In the genomic region with DNA sequence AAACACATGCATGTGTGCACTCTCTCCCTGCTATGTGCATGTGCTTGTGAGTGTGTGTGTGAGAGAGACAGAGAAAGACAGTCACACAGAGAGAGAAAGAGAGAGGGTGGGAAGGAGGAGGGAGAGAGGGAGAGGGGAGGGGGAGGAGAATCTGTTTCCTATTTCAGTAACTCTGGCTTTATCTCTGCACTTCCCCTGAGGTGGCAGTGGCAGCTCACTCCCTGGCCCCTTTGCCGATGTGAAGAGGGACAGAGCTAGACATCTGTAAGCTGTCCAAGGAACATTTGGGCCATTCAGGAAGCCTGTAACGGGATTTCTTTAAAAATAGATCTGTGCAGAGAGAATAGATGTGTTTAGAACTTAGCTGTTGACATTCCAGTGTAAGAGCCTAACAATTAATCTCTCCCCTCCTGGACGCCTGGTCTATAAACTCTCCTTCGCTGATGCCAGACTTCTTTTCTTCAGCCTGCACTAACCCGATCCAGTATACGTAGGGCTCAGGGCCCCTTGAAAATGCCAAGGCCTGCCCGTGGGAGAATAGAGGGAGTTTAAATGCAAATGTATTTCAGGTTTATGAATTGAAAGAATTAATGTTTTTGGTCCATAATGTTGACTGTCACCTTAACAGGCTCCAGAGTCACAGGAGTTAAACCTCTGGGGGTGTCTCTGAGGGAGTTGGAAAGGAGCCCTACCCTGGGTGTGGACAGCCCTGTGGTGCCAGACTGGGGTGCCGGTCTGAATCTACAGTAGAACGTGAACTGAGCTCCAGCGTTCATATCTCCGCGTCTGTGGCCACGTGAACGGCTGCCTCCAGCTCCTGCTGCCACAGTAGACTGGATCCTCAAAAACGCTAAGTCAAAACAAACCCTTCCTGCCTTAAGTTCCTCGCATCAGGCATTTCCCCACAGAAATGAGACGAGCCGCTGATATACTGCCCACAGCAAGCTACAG, we compare ENCODE assay signal across 11 mouse cellular contexts.
DNase-seq lines count a peak whose midpoint lies in the region; ATAC-seq and TF ChIP-seq lines count a peak whose summit lies in the region.
"Had no signal": no experiment of that assay in that cellular context is flagged by ENCODE, and none has a peak within 500 bp of the region (broad histone marks: within the 10 kb centered on the region; RNA-seq: fewer than 3 reads in every experiment).

No protein-coding gene starts in this region.

- TF ChIP-seq CTCF in forebrain, postnatal 0 days (IDR thresholded peaks at IDR 0.05; ENCODE audit: low read depth), result no peak

- H3K9me3 ChIP-seq in forebrain, postnatal 0 days (ENCODE audit: low read length), result no peaks in the 10 kb centered on the region
- no peaks in the 10 kb centered on the region for H3K9me3 ChIP-seq in intestine, embryonic 16.5 days (ENCODE audit: control insufficient read depth, low read length)

- no peaks in the 10 kb centered on the region for H3K27me3 ChIP-seq in forebrain, postnatal 0 days (ENCODE audit: insufficient read depth, low read length)
- no peaks in the 10 kb centered on the region for H3K27me3 ChIP-seq in intestine, embryonic 16.5 days (replicated peaks; ENCODE audit: control insufficient read depth, insufficient read depth, low read length)

- DNase-seq in kidney, postnatal 14 days, result peak; percentile 7
- DNase-seq in kidney, adult 9 months, result no peak
- peak; percentile 52 for DNase-seq in embryo, embryonic 9.5 days (ENCODE audit: extremely low spot score)
- no peak for DNase-seq in forebrain, postnatal 0 days
- no peak for DNase-seq in spleen, postnatal 4 days (ENCODE audit: low spot score in 2 of 2)
- DNase-seq in spleen, postnatal 10 days (ENCODE audit: low spot score in 2 of 2), result no peak
- no peak for DNase-seq in layer of hippocampus, adult 9-10 months (ENCODE audit: low spot score)
- DNase-seq: right cerebral cortex, postnatal 4 days had no signal

- H3K4me2 ChIP-seq in forebrain, postnatal 0 days (ENCODE audit: low read depth), result no peak overlapping the region
- peak overlapping the region; percentile 26; the same call in 1 of the 2 replicates for H3K4me2 ChIP-seq in intestine, embryonic 16.5 days (ENCODE audit: low read depth, low read length)

- no peaks in the 10 kb centered on the region for H3K36me3 ChIP-seq in forebrain, postnatal 0 days (ENCODE audit: insufficient read depth)
- H3K36me3 ChIP-seq in intestine, embryonic 16.5 days (ENCODE audit: control insufficient read depth, insufficient read depth, low read length), result no peaks in the 10 kb centered on the region

- no peak overlapping the region for H3K9ac ChIP-seq in forebrain, postnatal 0 days
- H3K9ac ChIP-seq in intestine, embryonic 16.5 days (ENCODE audit: low read depth, low read length), result 0 out of 2 replicates have a peak overlapping the region, but pooled peaks have one; percentile 7
- H3K9ac ChIP-seq: liver, embryonic 14.5 days had no signal

- 45% methylated on average over 18 of the region's 18 CpGs for WGBS in forebrain, postnatal 0 days
- WGBS in intestine, embryonic 16.5 days, result 32% methylated on average over 18 of the region's 18 CpGs

- 0 out of 2 replicates have a peak overlapping the region, but pooled peaks have one; percentile 2 for H3K27ac ChIP-seq in forebrain, postnatal 0 days (ENCODE audit: low read depth, low read length)
- H3K27ac ChIP-seq in intestine, embryonic 16.5 days (ENCODE audit: low read length), result peak overlapping the region; percentile 59
- H3K27ac ChIP-seq: liver, embryonic 14.5 days had no signal

- H3K4me3 ChIP-seq in forebrain, postnatal 0 days (ENCODE audit: low read depth, low read length), result no peak overlapping the region
- no peak overlapping the region for H3K4me3 ChIP-seq in intestine, embryonic 16.5 days (ENCODE audit: low read length)
- H3K4me3 ChIP-seq: myocyte had no signal

- ATAC-seq in forebrain, postnatal 0 days, result peak; percentile 55; the same call in 1 of the 2 replicates
- peak; percentile 80 for ATAC-seq in intestine, embryonic 16.5 days

- H3K4me1 ChIP-seq in forebrain, postnatal 0 days (ENCODE audit: insufficient read depth), result peaks cover 6% of the 10 kb centered on the region; the same call in 1 of the 2 replicates
- H3K4me1 ChIP-seq in intestine, embryonic 16.5 days (ENCODE audit: control insufficient read depth, insufficient read depth, low read length), result peaks cover 5% of the 10 kb centered on the region

Comparison
In these comparisons a context has a peak if more than half of its experiments do, and no peak if none do; other contexts are left out.
1. DNase-seq: peak in kidney, postnatal 14 days (single experiment) and embryo, embryonic 9.5 days (single experiment); none in kidney, adult 9 months (single experiment), forebrain, postnatal 0 days (single experiment), spleen, postnatal 4 days (0 of 2), spleen, postnatal 10 days (0 of 2) and layer of hippocampus, adult 9-10 months (single experiment).